Mouse (Mus musculus) thymus, postnatal 36 days (tissue): Measurements from ENCODE around the gene Cachd1.

Experiments used
- DNase-seq, 2 experiments: peaks; one replicate each; pipeline ENCODE4 v3.0.0; 2022; ENCODE audit warnings: mixed read lengths in 2 of 2

The Cachd1 gene

DNA sequence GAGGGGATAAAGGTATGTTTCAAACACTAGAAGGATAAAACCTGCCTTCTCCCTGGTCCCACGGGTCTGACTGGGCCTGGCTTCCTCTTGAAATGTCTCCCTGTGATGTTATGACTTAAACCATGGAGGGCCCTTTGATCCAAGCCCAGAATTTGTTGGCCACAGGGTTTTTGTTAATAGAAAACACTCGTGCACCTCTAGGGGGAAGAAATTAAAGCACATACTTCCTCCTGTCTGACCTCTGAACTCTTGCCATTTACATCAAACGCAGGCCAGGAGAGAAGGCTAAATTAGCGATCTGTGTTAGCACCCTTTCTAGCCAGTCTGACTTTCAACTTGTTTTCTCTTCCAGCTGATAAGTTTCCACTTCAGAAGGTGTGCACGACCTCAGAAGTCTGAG, 19.0 kb downstream of the Cachd1 start:
- no peak for DNase-seq

DNA sequence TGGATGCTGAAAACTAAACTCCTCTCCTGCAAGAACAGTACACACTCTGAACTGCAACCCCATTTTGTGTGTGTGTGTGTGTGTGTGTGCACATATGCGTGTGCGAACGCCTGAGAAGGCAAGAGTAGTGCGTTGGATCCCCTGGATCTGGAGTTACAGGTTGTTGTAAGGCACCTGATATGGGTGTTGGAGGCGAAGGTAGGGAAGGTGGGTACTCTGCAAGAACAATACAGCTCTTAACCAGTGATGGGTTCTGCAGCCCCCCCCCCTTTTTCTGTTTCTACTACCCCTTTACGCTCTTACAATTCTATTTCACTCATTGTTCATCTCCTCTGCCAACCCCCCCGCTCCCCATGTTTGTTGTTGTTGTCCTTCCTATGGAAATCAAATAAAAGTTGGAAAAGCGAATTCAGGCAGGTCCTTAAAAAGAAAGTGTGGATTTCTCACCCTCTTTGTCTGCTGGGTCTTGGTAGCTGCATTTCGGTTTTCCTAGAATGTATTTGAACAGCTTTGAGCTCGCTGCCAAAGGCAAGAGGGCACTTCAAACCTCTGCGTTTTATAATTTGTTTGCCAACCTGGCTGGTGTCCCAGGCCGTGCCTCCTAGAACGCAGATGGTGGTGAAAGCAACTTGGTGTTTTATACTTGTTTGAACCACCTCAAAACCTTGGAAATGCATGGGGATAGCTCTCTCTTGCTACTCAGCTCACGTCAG, 24.4 kb downstream of the Cachd1 start:
- DNase-seq: no peak

GRCm38 (mm10) chr4:100801443-100801786, 24.9 kb downstream of the Cachd1 start:
- DNase-seq: no peak

DNA sequence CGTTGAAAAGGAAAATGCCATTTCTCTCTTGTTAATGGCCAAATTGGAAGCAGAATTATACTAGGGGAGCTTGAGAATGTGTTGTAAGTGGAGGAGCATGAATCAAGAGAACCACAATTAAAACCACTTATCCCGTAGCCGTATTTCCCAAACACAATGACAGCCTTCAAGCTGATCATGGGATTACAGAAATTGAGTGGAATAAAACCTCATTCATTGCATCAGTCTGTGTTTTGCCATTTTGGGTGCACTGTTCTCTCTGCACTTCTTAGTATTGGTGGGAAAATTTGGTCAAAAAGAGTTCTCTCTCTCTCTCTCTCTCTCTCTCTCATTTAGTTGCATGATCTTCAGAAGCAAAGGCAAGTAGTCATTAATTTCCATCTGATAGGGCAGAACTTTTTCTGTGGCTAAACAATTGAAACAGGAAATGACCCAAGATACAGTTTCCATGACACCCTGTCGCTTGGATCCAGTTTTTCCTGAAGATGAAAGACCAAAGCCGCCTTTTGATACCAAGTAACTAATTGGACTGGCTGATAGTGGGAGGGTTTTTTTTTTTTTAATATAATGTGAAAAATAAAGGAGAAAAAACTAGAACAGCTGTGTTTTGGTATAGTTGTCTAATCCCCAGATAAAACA, 34.7 kb downstream of the Cachd1 start:
- DNase-seq: no peak

DNA sequence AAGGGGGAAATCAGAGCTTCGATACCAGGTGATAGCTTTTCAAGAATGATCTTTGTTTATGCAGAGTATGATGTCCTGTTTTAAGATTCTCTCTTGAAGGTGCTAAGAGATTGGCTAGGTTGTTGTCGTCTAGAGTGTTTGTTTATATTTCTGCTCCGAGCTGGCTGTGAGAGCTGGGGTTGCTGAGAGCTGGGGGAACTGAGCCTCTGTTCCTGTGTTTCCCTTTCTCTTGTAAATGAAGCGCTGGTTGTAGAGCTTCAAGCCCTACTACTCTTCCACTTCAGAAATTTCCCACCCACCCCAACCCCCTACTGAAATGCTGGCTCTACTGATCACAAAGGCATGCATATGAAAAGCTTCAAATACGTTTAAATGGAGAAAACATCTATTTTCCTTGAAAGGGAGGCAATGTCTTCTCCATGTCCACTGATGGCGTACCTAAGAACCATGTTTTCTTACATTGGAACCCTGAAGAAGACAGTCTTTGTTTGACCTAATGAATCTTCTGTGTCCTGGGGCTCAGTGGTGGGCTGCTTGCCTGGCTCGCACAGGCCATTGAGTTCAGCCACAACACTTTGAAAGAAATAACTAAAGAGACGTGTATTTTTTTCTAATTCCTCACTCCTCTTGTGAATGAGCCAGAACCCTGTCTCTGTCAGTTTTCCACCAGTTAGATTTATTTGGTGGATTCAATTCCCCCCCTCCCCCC, 35.5 kb downstream of the Cachd1 start:
- DNase-seq: no peak

- no peak for DNase-seq
Measured at GRCm38 (mm10) chr4:100813767-100814461, 37.4 kb downstream of the Cachd1 start.

GRCm38 (mm10) chr4:100819238-100819637, 42.8 kb downstream of the Cachd1 start:
- no peak for DNase-seq

GRCm38 (mm10) chr4:100822526-100822925, 46.1 kb downstream of the Cachd1 start:
- no peak for DNase-seq

GRCm38 (mm10) chr4:100827374-100827773, 50.9 kb downstream of the Cachd1 start:
- no peak for DNase-seq

- no peak for DNase-seq
Measured at GRCm38 (mm10) chr4:100828737-100829136, 52.3 kb downstream of the Cachd1 start.

DNA sequence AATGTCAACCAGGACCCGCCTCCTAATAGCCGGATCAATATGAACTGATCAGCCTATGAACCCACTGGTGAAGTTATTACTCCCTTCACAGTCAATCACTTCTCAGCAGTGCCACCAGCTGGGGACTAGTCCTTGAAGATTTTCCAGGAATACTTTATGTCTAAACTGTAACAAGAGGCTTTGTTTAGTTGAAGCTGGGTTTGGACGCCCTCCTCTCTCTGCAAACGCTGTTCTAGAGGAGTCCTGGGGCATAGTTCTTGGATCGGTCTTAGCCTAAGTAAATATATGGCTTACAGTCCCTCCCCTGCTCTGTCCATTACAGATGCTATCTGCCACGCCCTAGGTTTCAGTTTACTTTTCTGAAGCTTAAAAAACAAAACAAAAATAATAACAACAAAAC, 60.7 kb downstream of the Cachd1 start:
- DNase-seq: no peak

DNA sequence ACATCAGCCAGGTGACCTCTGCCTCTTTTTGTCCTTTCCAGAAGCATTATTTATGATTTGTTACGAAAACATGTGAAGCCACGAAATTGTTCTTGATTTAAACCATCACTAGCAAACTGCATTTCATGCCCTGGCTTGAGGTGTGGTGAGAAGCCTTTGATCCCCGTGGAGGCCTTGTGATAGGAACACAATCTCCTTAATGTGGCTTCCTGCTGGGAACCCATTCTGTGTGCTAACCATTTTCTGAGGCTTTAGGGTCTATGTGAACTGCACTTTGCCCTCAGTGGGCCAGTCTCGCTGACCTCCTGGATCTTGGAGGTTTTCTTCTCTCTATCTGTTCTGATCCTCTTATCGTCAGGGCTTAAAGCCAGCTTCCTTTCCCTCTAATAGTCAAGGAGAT, 66.2 kb downstream of the Cachd1 start:
- no peak for DNase-seq

- no peak for DNase-seq
Measured at GRCm38 (mm10) chr4:100843119-100843518, 66.6 kb downstream of the Cachd1 start.

- no peak for DNase-seq
Measured at GRCm38 (mm10) chr4:100850846-100851495, 74.5 kb downstream of the Cachd1 start.

GRCm38 (mm10) chr4:100852448-100852847, 76.0 kb downstream of the Cachd1 start:
- no peak for DNase-seq

DNA sequence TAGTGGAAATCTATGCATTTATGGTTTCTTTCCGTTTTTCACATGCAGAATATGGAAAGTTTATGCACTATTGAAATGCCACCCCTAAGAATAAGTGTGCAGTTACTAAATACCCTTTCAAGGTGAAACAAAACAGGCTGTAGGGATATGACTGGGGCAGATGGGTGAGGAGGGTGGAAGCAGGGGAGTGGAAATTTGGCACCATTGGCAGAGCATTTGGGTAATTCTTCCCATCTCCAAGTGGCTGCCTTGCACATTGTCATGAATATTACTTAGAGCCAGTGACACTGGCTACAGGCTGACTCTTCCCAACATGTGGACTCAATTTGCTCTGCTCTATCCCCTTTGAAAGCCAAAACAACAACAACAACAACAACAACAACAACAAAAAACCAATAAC, 77.0 kb downstream of the Cachd1 start:
- no peak for DNase-seq

GRCm38 (mm10) chr4:100855373-100855772, 78.9 kb downstream of the Cachd1 start:
- DNase-seq: no peak

DNA sequence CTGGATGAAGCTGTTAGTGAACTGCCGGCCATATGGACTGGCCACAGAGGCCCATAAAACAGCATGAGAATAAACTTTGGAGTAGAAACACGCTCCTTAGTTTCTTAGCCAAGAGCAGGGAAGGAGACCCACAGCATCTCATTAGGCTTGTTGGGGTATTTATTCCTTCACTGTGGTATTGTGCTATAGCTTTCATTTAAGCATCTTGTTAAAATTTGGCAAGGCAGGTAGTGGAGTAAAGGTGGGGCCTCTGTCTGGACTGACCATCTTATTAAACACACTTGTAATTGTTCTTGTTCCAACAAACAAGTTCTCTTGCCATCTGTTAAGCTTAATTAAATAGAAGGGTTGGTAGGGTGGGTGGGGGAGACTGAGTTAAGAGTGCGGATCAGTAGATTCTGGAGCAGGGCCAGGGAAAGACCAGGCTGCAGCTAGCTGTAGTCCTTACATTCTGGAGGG, 81.0 kb downstream of the Cachd1 start:
- no peak for DNase-seq

- DNase-seq: no peak
Measured at GRCm38 (mm10) chr4:100863861-100864428, 87.5 kb downstream of the Cachd1 start.

GRCm38 (mm10) chr4:100865423-100865822, 88.9 kb downstream of the Cachd1 start:
- no peak for DNase-seq

GRCm38 (mm10) chr4:100865962-100866703, 89.7 kb downstream of the Cachd1 start:
- DNase-seq: no peak

- DNase-seq: no peak
Measured at GRCm38 (mm10) chr4:100877351-100877750, 100.9 kb downstream of the Cachd1 start.
